Mouse (Mus musculus): Measurements from ENCODE around the gene Lrp10.

- TF ChIP-seq EP300 (IDR thresholded peaks at IDR 0.05; ENCODE audit: low read depth) (no peak), CTCF (IDR thresholded peaks at IDR 0.05; ENCODE audit: low read depth) (no peak)
These were observed 47.1 kb upstream of the Lrp10 start for GRCm38 (mm10) chr14:54416830-54417229.

Measured in liver, postnatal 0 days (tissue).